Mouse (Mus musculus) heart, postnatal 4 days (tissue): ENCODE measurements around the gene Faf2. TPM values are rescaled to one million over a fixed set of nuclear protein-coding genes. Genes with fewer than 3 reads are reported as not detected.
A peak's percentile ranks its signal among the peaks of the same experiment; 100 is the strongest.

ENCODE experiments used
- DNase-seq: peaks from one replicate; pipeline ENCODE4 v3.0.0; 2021
- total RNA-seq, 2 experiments: library from RNA; stranded (reverse); gene quantifications; 2 replicates each; pipeline ENCODE4 v1.2.3; 2021

Gene Faf2
- total RNA-seq, 2 experiments from 2014 or later = 41.7 to 42.8 TPM

GRCm38 (mm10) chr13:54681291-54681690, 59.7 kb downstream of the Faf2 start:
- DNase-seq = no peak

- DNase-seq = no peak
Measured at GRCm38 (mm10) chr13:54683301-54683700, 61.7 kb downstream of the Faf2 start.

GRCm38 (mm10) chr13:54684140-54684896, 62.7 kb downstream of the Faf2 start:
- DNase-seq = peak; percentile 53

- DNase-seq = peak; percentile 63
Measured at GRCm38 (mm10) chr13:54685174-54685573, 63.6 kb downstream of the Faf2 start.

GRCm38 (mm10) chr13:54686139-54687053, 64.8 kb downstream of the Faf2 start:
- no peak for DNase-seq

GRCm38 (mm10) chr13:54687096-54687495, 65.5 kb downstream of the Faf2 start:
- DNase-seq = peak; percentile 78

GRCm38 (mm10) chr13:54687575-54688424, 66.2 kb downstream of the Faf2 start:
- peak; percentile 98 for DNase-seq

- DNase-seq = no peak
Measured at GRCm38 (mm10) chr13:54690151-54690740, 68.7 kb downstream of the Faf2 start.

- no peak for DNase-seq
Measured at GRCm38 (mm10) chr13:54691737-54692136, 70.2 kb downstream of the Faf2 start.

- DNase-seq = no peak
Measured at GRCm38 (mm10) chr13:54692711-54693557, 71.3 kb downstream of the Faf2 start.

- DNase-seq = peak; percentile 99
Measured at GRCm38 (mm10) chr13:54693558-54694347, 72.2 kb downstream of the Faf2 start, which contains the start of gene Rnf44. TSS of gene Rnf44 (minus strand) at chr13:54693907.

GRCm38 (mm10) chr13:54694348-54695060, 72.9 kb downstream of the Faf2 start:
- DNase-seq = peak; percentile 87

- no peak for DNase-seq
Measured at GRCm38 (mm10) chr13:54695479-54696230, 74.1 kb downstream of the Faf2 start.

GRCm38 (mm10) chr13:54701243-54701642, 79.7 kb downstream of the Faf2 start, which contains the start of gene Cdhr2:
TSS of gene Cdhr2 (plus strand) at chr13:54701461.
- DNase-seq = no peak

GRCm38 (mm10) chr13:54702507-54702906, 80.9 kb downstream of the Faf2 start:
- DNase-seq = no peak

- no peak for DNase-seq
Measured at GRCm38 (mm10) chr13:54704890-54705289, 83.3 kb downstream of the Faf2 start.

- DNase-seq = no peak
Measured at GRCm38 (mm10) chr13:54710866-54711265, 89.3 kb downstream of the Faf2 start.
